Comparison of ENCODE assay signal across 9 mouse cellular contexts in genomic region chr5:111590619-111591081, GRCm38 (mm10).
DNase-seq lines count a peak whose midpoint lies in the region; ATAC-seq lines count a peak whose summit lies in the region.
"Had no signal": no experiment of that assay in that cellular context is flagged by ENCODE, and none has a peak within 500 bp of the region (broad histone marks: within the 10 kb centered on the region; RNA-seq: fewer than 3 reads in every experiment).

No protein-coding gene starts in this region.

- H3K4me3 ChIP-seq in neural tube, embryonic 11.5 days (ENCODE audit: low read depth, low read length) = no peak overlapping the region
- H3K4me3 ChIP-seq in forebrain, embryonic 16.5 days (replicated peaks; ENCODE audit: low read length) = no peak overlapping the region
- H3K4me3 ChIP-seq in midbrain, embryonic 13.5 days (replicated peaks) = no peak overlapping the region

- no peak for ATAC-seq in neural tube, embryonic 11.5 days (ENCODE audit: insufficient read depth, low FRiP score, low TSS enrichment)
- ATAC-seq in forebrain, embryonic 16.5 days = peak; percentile 75
- ATAC-seq in midbrain, embryonic 13.5 days = peak; percentile 32

- H3K27me3 ChIP-seq in neural tube, embryonic 11.5 days (ENCODE audit: control insufficient read depth, insufficient read depth, low read length) = no peaks in the 10 kb centered on the region
- H3K27me3 ChIP-seq in forebrain, embryonic 16.5 days (replicated peaks; ENCODE audit: control insufficient read depth, insufficient read depth, low read length) = no peaks in the 10 kb centered on the region
- no peaks in the 10 kb centered on the region for H3K27me3 ChIP-seq in midbrain, embryonic 13.5 days

- peak; percentile 54 for DNase-seq in neural tube, embryonic 11.5 days (ENCODE audit: low spot score)
- no peak for DNase-seq in neural tube, embryonic 10.5 days (ENCODE audit: extremely low spot score, low spot score)
- DNase-seq in thymus, postnatal 25 days = peak; percentile 69
- no peak for DNase-seq in lung, postnatal 36 days
- DNase-seq in adrenal gland, postnatal 36 days = no peak
- DNase-seq in cerebellum, postnatal 25 days = no peak
- DNase-seq: kidney, adult 18-20 months had no signal

- 26% methylated on average over 4 of the region's 4 CpGs for WGBS in neural tube, embryonic 11.5 days
- WGBS in forebrain, embryonic 16.5 days = 11% methylated on average over 4 of the region's 4 CpGs
- WGBS in midbrain, embryonic 13.5 days = 17% methylated on average over 4 of the region's 4 CpGs

- H3K4me1 ChIP-seq in neural tube, embryonic 11.5 days (ENCODE audit: control insufficient read depth, insufficient read depth, low read length) = peaks cover 5% of the 10 kb centered on the region; the same call in 1 of the 2 replicates
- peaks cover 29% of the 10 kb centered on the region for H3K4me1 ChIP-seq in forebrain, embryonic 16.5 days (replicated peaks; ENCODE audit: control insufficient read depth, insufficient read depth, low read length)
- H3K4me1 ChIP-seq in midbrain, embryonic 13.5 days (replicated peaks) = peaks cover 55% of the 10 kb centered on the region

- H3K27ac ChIP-seq in neural tube, embryonic 11.5 days (ENCODE audit: low read depth, low read length) = 0 out of 2 replicates have a peak overlapping the region, but pooled peaks have one; percentile 36
- peak overlapping the region; percentile 66 for H3K27ac ChIP-seq in forebrain, embryonic 16.5 days (ENCODE audit: low read length)
- H3K27ac ChIP-seq in midbrain, embryonic 13.5 days = peak overlapping the region; percentile 84

- no peaks in the 10 kb centered on the region for H3K9me3 ChIP-seq in neural tube, embryonic 11.5 days (ENCODE audit: control insufficient read depth, low read length)
- H3K9me3 ChIP-seq in forebrain, embryonic 16.5 days (ENCODE audit: control insufficient read depth, low read length) = no peaks in the 10 kb centered on the region
- H3K9me3 ChIP-seq in midbrain, embryonic 13.5 days = no peaks in the 10 kb centered on the region

- no peak overlapping the region for H3K4me2 ChIP-seq in neural tube, embryonic 11.5 days (ENCODE audit: low read depth)
- no peak overlapping the region for H3K4me2 ChIP-seq in forebrain, embryonic 16.5 days (ENCODE audit: low read length)
- no peak overlapping the region for H3K4me2 ChIP-seq in midbrain, embryonic 13.5 days (replicated peaks)

- no peak overlapping the region for H3K9ac ChIP-seq in neural tube, embryonic 11.5 days (ENCODE audit: low read length)
- H3K9ac ChIP-seq in forebrain, embryonic 16.5 days (replicated peaks; ENCODE audit: low read depth, low read length) = no peak overlapping the region
- 0 out of 2 replicates have a peak overlapping the region, but pooled peaks have one; percentile 39 for H3K9ac ChIP-seq in midbrain, embryonic 13.5 days (replicated peaks)

- H3K36me3 ChIP-seq in neural tube, embryonic 11.5 days (ENCODE audit: control insufficient read depth, insufficient read depth, low read length) = no peaks in the 10 kb centered on the region
- H3K36me3 ChIP-seq in forebrain, embryonic 16.5 days (ENCODE audit: control insufficient read depth, insufficient read depth) = no peaks in the 10 kb centered on the region
- H3K36me3 ChIP-seq in midbrain, embryonic 13.5 days = no peaks in the 10 kb centered on the region

Comparison
In these comparisons a context has a peak if more than half of its experiments do, and no peak if none do; other contexts are left out.
1. DNase-seq: peak in neural tube, embryonic 11.5 days (single experiment) and thymus, postnatal 25 days (single experiment); none in neural tube, embryonic 10.5 days (single experiment), lung, postnatal 36 days (single experiment), adrenal gland, postnatal 36 days (0 of 2) and cerebellum, postnatal 25 days (0 of 2).
2. Peak in every context shown above with its lines, with median percentiles within 50 percentile points of each other: H3K27ac ChIP-seq.